Mouse (Mus musculus) lung, adult 18-20 months (tissue): ENCODE results near the gene Ltbp4.

ENCODE experiments used
- DNase-seq, 2 experiments: peaks; one replicate each; pipeline ENCODE4 v3.0.0; 2022; ENCODE audit warnings: mixed read lengths in 2 of 2

The Ltbp4 gene

GRCm38 (mm10) chr7:27326101-27326880 is 11.2 kb downstream of the Ltbp4 start:
- peak; percentile 67 to 69 for DNase-seq

- DNase-seq: peak; percentile 82 to 87
Measured at GRCm38 (mm10) chr7:27325697-27326096, 11.8 kb downstream of the Ltbp4 start.

GRCm38 (mm10) chr7:27324928-27325327 is 12.6 kb downstream of the Ltbp4 start:
- no peak for DNase-seq

GRCm38 (mm10) chr7:27324161-27324560 is 13.3 kb downstream of the Ltbp4 start:
- DNase-seq: no peak

GRCm38 (mm10) chr7:27323001-27323400 is 14.5 kb downstream of the Ltbp4 start:
- no peak for DNase-seq

- no peak for DNase-seq
Measured at GRCm38 (mm10) chr7:27322291-27322690, 15.2 kb downstream of the Ltbp4 start.

GRCm38 (mm10) chr7:27319411-27319810 is 18.1 kb downstream of the Ltbp4 start:
- DNase-seq: no peak

- DNase-seq: no peak
Measured at GRCm38 (mm10) chr7:27315958-27316357, 21.5 kb downstream of the Ltbp4 start.

GRCm38 (mm10) chr7:27314393-27314792 is 23.1 kb downstream of the Ltbp4 start:
- DNase-seq: no peak

- DNase-seq: no peak
Measured at GRCm38 (mm10) chr7:27311651-27312284, 25.7 kb downstream of the Ltbp4 start.

- no peak for DNase-seq
Measured at GRCm38 (mm10) chr7:27310996-27311535, 26.4 kb downstream of the Ltbp4 start.

GRCm38 (mm10) chr7:27310306-27310705 is 27.2 kb downstream of the Ltbp4 start:
- DNase-seq: peak; percentile 61 to 71

- no peak for DNase-seq
Measured at GRCm38 (mm10) chr7:27309832-27310231, 27.7 kb downstream of the Ltbp4 start.

GRCm38 (mm10) chr7:27308821-27309549 is 28.5 kb downstream of the Ltbp4 start:
- DNase-seq: no peak

- no peak for DNase-seq
Measured at GRCm38 (mm10) chr7:27307551-27307950, 29.9 kb downstream of the Ltbp4 start.

- no peak for DNase-seq
Measured at GRCm38 (mm10) chr7:27306161-27307160, 31.0 kb downstream of the Ltbp4 start.

- no peak for DNase-seq
Measured at GRCm38 (mm10) chr7:27305091-27305730, 32.3 kb downstream of the Ltbp4 start.

GRCm38 (mm10) chr7:27302172-27302571 is 35.3 kb downstream of the Ltbp4 start:
- DNase-seq: peak; percentile 69 to 71

- no peak for DNase-seq
Measured at GRCm38 (mm10) chr7:27300801-27301200, 36.7 kb downstream of the Ltbp4 start.

- no peak for DNase-seq
Measured at GRCm38 (mm10) chr7:27300351-27300750, 37.1 kb downstream of the Ltbp4 start.

- DNase-seq: no peak
Measured at GRCm38 (mm10) chr7:27298816-27299215, 38.7 kb downstream of the Ltbp4 start.
